Mouse (Mus musculus): ENCODE data around the gene Ndel1. TPM values are rescaled to one million over a fixed set of nuclear protein-coding genes. Genes with fewer than 3 reads are reported as not detected.

Gene Ndel1
- polyA plus RNA-seq, 1 experiment from 2014 or later = 69.5 TPM

- Histone ChIP-seq H3K4me3 (replicated peaks) (peak overlapping the region; percentile 87), H3K9me3 (no peaks in the 10 kb centered on the region), H3K4me2 (peak overlapping the region; percentile 85), H3K9ac (replicated peaks) (peak overlapping the region; percentile 95), H3K4me1 (replicated peaks) (peaks cover 7% of the 10 kb centered on the region; the same call in 1 of the 2 replicates), H3K27me3 (peaks cover 4% of the 10 kb centered on the region; the same call in 1 of the 2 replicates), H3K36me3 (peaks cover 51% of the 10 kb centered on the region), H3K27ac (no peak overlapping the region)
- 88% methylated on average over 5 of the region's 5 CpGs for WGBS
- ATAC-seq (ENCODE audit: insufficient number of reproducible peaks, insufficient read depth, low FRiP score, low TSS enrichment, low read depth) = no peak
Measured at GRCm38 (mm10) chr11:68902823-68903222, 31.2 kb upstream of the Ndel1 start.

GRCm38 (mm10) chr11:68902367-68902766 lies 30.7 kb upstream of the Ndel1 start:
- Histone ChIP-seq H3K27ac (no peak overlapping the region), H3K9me3 (no peaks in the 10 kb centered on the region), H3K4me1 (replicated peaks) (peaks cover 7% of the 10 kb centered on the region; the same call in 1 of the 2 replicates), H3K36me3 (peaks cover 48% of the 10 kb centered on the region), H3K9ac (replicated peaks) (peak overlapping the region; percentile 95), H3K27me3 (peaks cover 4% of the 10 kb centered on the region; the same call in 1 of the 2 replicates), H3K4me3 (replicated peaks) (peak overlapping the region; percentile 87), H3K4me2 (peak overlapping the region; percentile 85)
- WGBS = 3% methylated on average over 11 of the region's 11 CpGs
- ATAC-seq (ENCODE audit: insufficient number of reproducible peaks, insufficient read depth, low FRiP score, low TSS enrichment, low read depth) = no peak

- no peak for ATAC-seq (ENCODE audit: insufficient number of reproducible peaks, insufficient read depth, low FRiP score, low TSS enrichment, low read depth)
- H3K9me3 ChIP-seq = no peaks in the 10 kb centered on the region
Measured at GRCm38 (mm10) chr11:68902047-68902364, 30.3 kb upstream of the Ndel1 start.

GRCm38 (mm10) chr11:68901351-68902046 lies 29.8 kb upstream of the Ndel1 start, which contains the start of gene Rpl26:
TSS of gene Rpl26 (plus strand) at chr11:68901583.
- ATAC-seq (ENCODE audit: insufficient number of reproducible peaks, insufficient read depth, low FRiP score, low TSS enrichment, low read depth) = peak; percentile 72
- under 1% methylated on average over 52 of the region's 52 CpGs for WGBS
- Histone ChIP-seq H3K4me2 (peak within 1 kb of the TSS; percentile 85), H3K9me3 (no peaks in the 10 kb centered on the region), H3K4me3 (replicated peaks) (peak within 1 kb of the TSS; percentile 87), H3K4me1 (replicated peaks) (peaks cover 7% of the 10 kb centered on the region; the same call in 1 of the 2 replicates), H3K9ac (replicated peaks) (peak within 1 kb of the TSS; percentile 95), H3K36me3 (peaks cover 39% of the 10 kb centered on the region), H3K27me3 (peaks cover 4% of the 10 kb centered on the region; the same call in 1 of the 2 replicates), H3K27ac (peak within 1 kb of the TSS; percentile 96)

More at GRCm38 (mm10) chr11:68902047-68902364, 30.3 kb upstream of the Ndel1 start:
- peak overlapping the region; percentile 95 for H3K9ac ChIP-seq (replicated peaks)
- H3K27ac ChIP-seq = peak overlapping the region; percentile 96
- H3K4me2 ChIP-seq = peak overlapping the region; percentile 85
- H3K4me3 ChIP-seq (replicated peaks) = peak overlapping the region; percentile 87
- peaks cover 44% of the 10 kb centered on the region for H3K36me3 ChIP-seq
- peaks cover 7% of the 10 kb centered on the region; the same call in 1 of the 2 replicates for H3K4me1 ChIP-seq (replicated peaks)
- H3K27me3 ChIP-seq = peaks cover 4% of the 10 kb centered on the region; the same call in 1 of the 2 replicates
- WGBS = 2% methylated on average over 10 of the region's 10 CpGs

DNA sequence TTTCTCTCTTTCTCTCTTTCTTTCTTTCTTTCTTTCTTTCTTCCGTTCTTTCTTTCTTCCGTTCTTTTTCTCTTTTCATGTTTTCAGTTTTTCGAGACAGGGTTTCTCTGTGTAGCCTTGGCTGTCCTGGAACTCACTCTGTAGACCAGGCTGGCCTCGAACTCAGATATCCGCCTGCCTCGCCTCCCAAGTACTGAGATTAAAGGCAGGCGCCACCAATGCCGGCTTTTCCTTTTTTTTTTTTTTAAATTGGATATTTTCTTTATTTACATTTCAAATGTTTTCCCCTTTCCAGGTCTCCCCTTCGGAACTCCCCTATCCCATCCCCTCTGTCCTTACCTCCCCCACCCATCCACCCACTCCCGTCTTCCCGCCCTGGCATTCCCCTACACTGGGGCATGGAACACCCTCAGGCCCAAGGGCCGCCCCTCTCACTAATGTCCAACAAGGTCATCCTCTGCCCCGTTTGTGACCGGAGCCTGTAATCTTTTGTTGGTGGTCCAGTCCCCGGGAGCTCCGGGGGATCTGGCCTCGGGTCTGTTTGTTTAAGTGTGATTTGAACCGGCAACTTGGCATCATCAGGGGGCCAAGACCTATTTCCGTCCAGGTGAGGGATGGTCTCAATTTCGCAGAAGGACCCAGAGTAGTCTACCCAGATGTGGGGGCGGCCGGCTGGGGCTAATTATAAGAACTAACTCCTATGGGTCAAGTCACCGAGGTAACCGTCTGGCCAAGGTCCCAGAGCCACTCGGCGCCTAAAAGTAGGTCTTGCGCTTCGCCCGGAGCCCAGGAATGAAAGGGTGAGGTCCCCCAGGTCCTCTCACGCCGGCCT lies 29.1 kb upstream of the Ndel1 start:
- 24% methylated on average over 31 of the region's 31 CpGs for WGBS
- Histone ChIP-seq H3K36me3 (peaks cover 32% of the 10 kb centered on the region), H3K27ac (no peak overlapping the region; the same call in 1 of the 2 replicates)

DNA sequence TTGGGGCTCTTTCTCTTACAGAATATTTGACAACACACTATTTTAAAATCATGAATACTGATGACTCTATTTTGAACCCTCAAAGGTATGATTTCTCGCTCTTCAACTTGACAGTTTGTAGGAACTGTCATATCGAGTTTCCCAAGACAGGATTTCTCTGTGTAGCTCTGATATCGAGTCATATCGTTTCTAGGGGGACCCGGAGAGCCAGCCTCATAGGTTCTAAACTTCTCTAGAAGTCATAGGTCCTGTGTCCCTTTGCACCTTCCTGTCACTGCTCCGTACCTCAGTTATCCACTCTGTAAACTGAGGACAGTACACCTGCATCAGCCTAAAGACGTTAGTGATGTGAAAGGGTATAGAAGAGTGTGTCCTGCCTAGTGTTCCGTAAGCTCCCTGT lies 28.2 kb upstream of the Ndel1 start:
- H3K27ac ChIP-seq = no peak overlapping the region
- no peaks in the 10 kb centered on the region for H3K9me3 ChIP-seq
- no peak for ATAC-seq (ENCODE audit: insufficient number of reproducible peaks, insufficient read depth, low FRiP score, low TSS enrichment, low read depth)
- H3K4me1 ChIP-seq (replicated peaks) = peaks cover 7% of the 10 kb centered on the region; the same call in 1 of the 2 replicates
- H3K36me3 ChIP-seq = peaks cover 23% of the 10 kb centered on the region
- 88% methylated on average over 8 of the region's 8 CpGs for WGBS
- peaks cover 4% of the 10 kb centered on the region; the same call in 1 of the 2 replicates for H3K27me3 ChIP-seq
- H3K4me2 ChIP-seq = no peak overlapping the region
- no peak overlapping the region for H3K9ac ChIP-seq (replicated peaks)
- no peak overlapping the region for H3K4me3 ChIP-seq (replicated peaks)

More for the DNA sequence above, 29.1 kb upstream of the Ndel1 start:
- Histone ChIP-seq H3K4me2 (peak overlapping the region; percentile 65), H3K4me3 (replicated peaks) (peak overlapping the region; percentile 87), H3K9me3 (no peaks in the 10 kb centered on the region), H3K27me3 (peaks cover 4% of the 10 kb centered on the region; the same call in 1 of the 2 replicates), H3K4me1 (replicated peaks) (peaks cover 7% of the 10 kb centered on the region; the same call in 1 of the 2 replicates), H3K9ac (replicated peaks) (peak overlapping the region; percentile 57)
- ATAC-seq (ENCODE audit: insufficient number of reproducible peaks, insufficient read depth, low FRiP score, low TSS enrichment, low read depth) = peak; percentile 40; the same call in 1 of the 2 replicates

- Histone ChIP-seq H3K27me3 (peaks cover 4% of the 10 kb centered on the region; the same call in 1 of the 2 replicates), H3K9ac (replicated peaks) (no peak overlapping the region), H3K4me1 (replicated peaks) (peaks cover 7% of the 10 kb centered on the region; the same call in 1 of the 2 replicates), H3K36me3 (peaks cover 12% of the 10 kb centered on the region), H3K27ac (no peak overlapping the region), H3K4me2 (no peak overlapping the region), H3K9me3 (no peaks in the 10 kb centered on the region), H3K4me3 (replicated peaks) (no peak overlapping the region)
- 89% methylated on average over 6 of the region's 6 CpGs for WGBS
- no peak for ATAC-seq (ENCODE audit: insufficient number of reproducible peaks, insufficient read depth, low FRiP score, low TSS enrichment, low read depth)
Measured at GRCm38 (mm10) chr11:68898790-68899189, 27.1 kb upstream of the Ndel1 start.

DNA sequence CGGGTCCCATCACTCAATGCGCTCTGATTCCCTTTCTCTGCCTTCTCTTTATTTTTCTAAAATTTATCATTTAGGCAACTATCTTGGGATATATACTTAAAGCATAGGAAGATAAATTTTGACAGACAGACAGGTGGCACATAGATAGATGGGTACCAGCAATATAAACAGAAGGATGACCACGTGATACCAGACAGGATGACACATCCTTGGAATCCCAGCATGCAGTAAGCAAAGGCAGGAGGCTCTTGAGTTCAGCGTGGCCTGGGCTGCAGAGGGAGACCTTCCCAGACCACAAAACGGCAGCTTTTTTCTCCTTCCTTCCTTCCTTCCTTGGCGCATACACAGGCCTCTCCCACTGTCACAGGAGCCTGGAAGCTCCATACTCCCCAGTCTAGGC lies 26.2 kb upstream of the Ndel1 start:
- peaks cover 4% of the 10 kb centered on the region; the same call in 1 of the 2 replicates for H3K27me3 ChIP-seq
- no peak for ATAC-seq (ENCODE audit: insufficient number of reproducible peaks, insufficient read depth, low FRiP score, low TSS enrichment, low read depth)
- H3K4me1 ChIP-seq (replicated peaks) = peaks cover 5% of the 10 kb centered on the region; the same call in 1 of the 2 replicates
- no peak overlapping the region for H3K4me3 ChIP-seq (replicated peaks)
- H3K36me3 ChIP-seq = peaks cover 3% of the 10 kb centered on the region
- no peak overlapping the region for H3K27ac ChIP-seq
- H3K9ac ChIP-seq (replicated peaks) = no peak overlapping the region
- no peak overlapping the region for H3K4me2 ChIP-seq
- WGBS = 74% methylated on average over 6 of the region's 6 CpGs
- no peaks in the 10 kb centered on the region for H3K9me3 ChIP-seq

DNA sequence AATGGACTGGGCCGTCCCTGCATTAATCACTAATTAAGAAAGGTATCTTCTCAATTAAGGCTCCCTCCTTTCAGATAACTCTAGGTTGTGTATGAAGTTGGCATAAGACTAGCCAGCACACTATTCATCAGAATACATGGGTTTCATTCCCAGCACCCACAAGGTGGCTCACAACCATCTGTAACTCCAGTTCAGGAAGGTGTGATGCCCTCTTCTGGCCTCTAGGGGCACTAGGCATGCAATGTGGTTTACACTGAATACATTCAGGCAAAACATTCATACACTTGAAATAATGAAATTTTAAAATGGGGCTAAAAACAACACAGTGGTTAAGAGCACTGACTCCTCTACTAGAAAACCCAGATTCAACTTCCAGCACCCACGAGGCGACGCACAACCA lies 25.5 kb upstream of the Ndel1 start:
- no peak overlapping the region for H3K4me2 ChIP-seq
- 44% methylated on average over 4 of the region's 4 CpGs for WGBS
- H3K36me3 ChIP-seq = no peaks in the 10 kb centered on the region
- H3K27me3 ChIP-seq = peaks cover 8% of the 10 kb centered on the region; the same call in 1 of the 2 replicates
- H3K4me1 ChIP-seq (replicated peaks) = no peaks in the 10 kb centered on the region
- no peak overlapping the region for H3K4me3 ChIP-seq (replicated peaks)
- no peak overlapping the region for H3K9ac ChIP-seq (replicated peaks)
- H3K27ac ChIP-seq = no peak overlapping the region
- no peak for ATAC-seq (ENCODE audit: insufficient number of reproducible peaks, insufficient read depth, low FRiP score, low TSS enrichment, low read depth)
- no peaks in the 10 kb centered on the region for H3K9me3 ChIP-seq

DNA sequence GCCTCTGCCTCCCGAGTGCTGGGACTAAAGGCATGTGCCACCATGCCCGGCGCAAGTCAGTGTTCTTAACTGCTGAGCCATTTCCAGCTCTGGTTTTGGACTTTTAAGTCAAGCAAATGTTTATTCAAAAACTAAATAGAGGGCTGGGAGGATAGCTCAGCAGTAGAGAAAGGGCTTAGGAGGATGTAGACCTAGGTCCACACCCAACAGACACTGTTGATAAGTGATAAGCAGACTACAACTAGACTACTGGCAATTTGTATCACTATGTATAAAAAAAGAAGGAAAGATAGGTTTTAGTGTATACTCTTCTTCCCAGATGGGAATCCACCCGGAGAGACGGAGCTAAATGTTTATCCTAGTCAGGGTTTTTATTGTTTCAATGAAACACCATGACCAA lies 24.6 kb upstream of the Ndel1 start:
- H3K27me3 ChIP-seq = peaks cover 11% of the 10 kb centered on the region; the same call in 1 of the 2 replicates
- H3K4me3 ChIP-seq (replicated peaks) = no peak overlapping the region
- WGBS = 90% methylated on average over 5 of the region's 5 CpGs
- no peak overlapping the region for H3K9ac ChIP-seq (replicated peaks)
- no peak overlapping the region for H3K27ac ChIP-seq
- no peak for ATAC-seq (ENCODE audit: insufficient number of reproducible peaks, insufficient read depth, low FRiP score, low TSS enrichment, low read depth)
- no peak overlapping the region for H3K4me2 ChIP-seq
- H3K9me3 ChIP-seq = no peaks in the 10 kb centered on the region
- no peaks in the 10 kb centered on the region for H3K4me1 ChIP-seq (replicated peaks)
- H3K36me3 ChIP-seq = no peaks in the 10 kb centered on the region

Measured in limb, embryonic 12.5 days (tissue).